Mouse (Mus musculus): ENCODE measurements around the gene Olfr31. TPM values are rescaled to one million over a fixed set of nuclear protein-coding genes. Genes with fewer than 3 reads are reported as not detected.

The Olfr31 gene
- not detected for polyA plus RNA-seq (2017; shearing (Covaris generic))

- no peak for ATAC-seq
Observed at GRCm38 (mm10) chr14:14322528-14322927, at the start of gene Olfr31. Olfr31 (plus strand) TSS chr14:14322828.

GRCm38 (mm10) chr14:14294426-14294825 is 28.2 kb upstream of the Olfr31 start:
- peak; percentile 99 for ATAC-seq

DNA sequence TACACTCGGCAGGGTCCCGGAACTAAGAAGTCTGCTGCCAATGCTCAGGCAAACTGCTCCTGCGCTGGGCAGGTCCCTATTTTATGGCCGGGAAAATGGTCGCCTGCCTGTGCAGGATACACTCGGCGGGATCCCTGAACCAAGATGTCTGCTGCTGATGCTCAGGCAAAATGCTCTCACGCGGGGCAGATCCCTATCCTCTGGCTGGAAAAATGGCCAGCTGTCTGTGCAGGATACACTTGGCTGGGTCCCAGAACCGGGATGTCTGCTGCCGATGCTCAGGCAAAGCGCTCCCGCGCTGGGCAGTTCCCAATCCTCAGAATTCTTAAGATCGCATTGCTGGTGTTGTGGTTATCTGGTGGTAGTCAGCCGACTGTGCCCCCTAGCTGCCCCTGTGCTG is 13.7 kb upstream of the Olfr31 start:
- no peak for ATAC-seq

DNA sequence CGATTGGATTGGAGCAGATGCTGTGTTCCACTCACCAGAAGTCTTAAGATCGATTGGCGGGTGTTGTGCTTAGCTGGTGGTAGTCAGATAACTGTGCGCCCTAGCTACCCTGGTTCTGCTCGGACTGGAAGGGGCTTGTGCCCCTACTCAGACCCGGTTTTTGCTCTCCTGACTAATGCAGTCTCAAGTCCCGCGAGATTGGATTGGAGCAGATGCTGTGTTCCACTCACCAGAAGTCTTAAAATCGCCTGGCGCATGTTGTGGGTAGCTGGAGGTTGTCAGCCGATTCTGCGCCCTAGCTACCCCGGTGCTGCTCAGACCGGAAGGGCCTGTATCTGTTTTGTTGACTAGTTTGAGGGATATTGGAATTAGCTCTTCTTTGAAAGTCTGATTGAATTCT is 13.2 kb upstream of the Olfr31 start:
- no peak for ATAC-seq

GRCm38 (mm10) chr14:14345113-14345871 is 22.7 kb downstream of the Olfr31 start:
- peak; percentile 79 for ATAC-seq

DNA sequence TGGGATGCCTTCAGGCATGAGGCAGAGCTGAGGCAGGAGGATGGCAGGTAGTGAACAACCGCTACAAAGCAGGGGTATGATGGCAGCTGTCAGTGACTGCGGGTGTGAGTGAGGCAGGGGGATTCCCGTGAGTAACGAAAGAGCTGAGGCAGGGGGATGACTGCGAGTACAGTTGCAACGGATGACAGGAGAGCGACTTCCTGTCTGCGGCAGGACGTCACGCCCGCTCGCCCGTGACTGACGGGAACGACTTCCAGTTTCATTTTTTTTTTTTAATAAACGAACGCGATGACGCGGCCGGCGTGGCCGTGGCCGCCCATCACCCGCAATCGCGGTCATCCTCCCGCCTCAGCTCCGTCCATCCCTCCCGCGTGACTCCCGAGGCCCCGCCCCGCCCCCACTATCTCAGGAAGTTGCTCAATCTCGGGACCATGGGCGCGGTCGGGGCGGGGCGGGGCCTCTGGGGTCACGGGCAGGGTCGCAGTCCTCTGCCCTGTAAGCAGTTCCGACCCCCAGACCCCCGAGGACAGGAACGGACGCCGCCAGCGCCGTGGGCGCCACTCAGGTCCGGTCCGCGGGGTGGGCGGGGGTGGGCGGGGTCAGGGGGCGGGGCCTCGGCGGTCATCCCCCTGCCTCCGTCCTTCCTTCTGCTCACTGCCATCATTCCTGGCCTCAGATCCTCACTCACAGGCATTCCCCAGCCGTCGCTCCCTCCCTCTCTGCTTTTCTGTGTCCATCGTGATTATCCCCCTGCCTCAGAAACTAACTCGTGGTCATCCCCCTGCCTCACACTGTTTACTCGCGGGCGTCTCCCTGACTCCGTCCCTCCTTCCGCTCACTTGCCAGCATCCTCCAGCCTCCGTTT is 23.6 kb downstream of the Olfr31 start, which contains the start of gene Il3ra:
TSS of gene Il3ra (plus strand) at position 328 of the 865 bp plus-strand sequence.
- peak; percentile 28 for ATAC-seq

- ATAC-seq: no peak
Observed at GRCm38 (mm10) chr14:14346813-14347100, 24.1 kb downstream of the Olfr31 start.

GRCm38 (mm10) chr14:14347151-14347835 is 24.7 kb downstream of the Olfr31 start:
- ATAC-seq: no peak

GRCm38 (mm10) chr14:14347836-14348621 is 25.4 kb downstream of the Olfr31 start:
- ATAC-seq: no peak

- no peak for ATAC-seq
Observed at GRCm38 (mm10) chr14:14348674-14349401, 26.2 kb downstream of the Olfr31 start.

- no peak for ATAC-seq
Observed at GRCm38 (mm10) chr14:14349485-14350262, 27.0 kb downstream of the Olfr31 start.

DNA sequence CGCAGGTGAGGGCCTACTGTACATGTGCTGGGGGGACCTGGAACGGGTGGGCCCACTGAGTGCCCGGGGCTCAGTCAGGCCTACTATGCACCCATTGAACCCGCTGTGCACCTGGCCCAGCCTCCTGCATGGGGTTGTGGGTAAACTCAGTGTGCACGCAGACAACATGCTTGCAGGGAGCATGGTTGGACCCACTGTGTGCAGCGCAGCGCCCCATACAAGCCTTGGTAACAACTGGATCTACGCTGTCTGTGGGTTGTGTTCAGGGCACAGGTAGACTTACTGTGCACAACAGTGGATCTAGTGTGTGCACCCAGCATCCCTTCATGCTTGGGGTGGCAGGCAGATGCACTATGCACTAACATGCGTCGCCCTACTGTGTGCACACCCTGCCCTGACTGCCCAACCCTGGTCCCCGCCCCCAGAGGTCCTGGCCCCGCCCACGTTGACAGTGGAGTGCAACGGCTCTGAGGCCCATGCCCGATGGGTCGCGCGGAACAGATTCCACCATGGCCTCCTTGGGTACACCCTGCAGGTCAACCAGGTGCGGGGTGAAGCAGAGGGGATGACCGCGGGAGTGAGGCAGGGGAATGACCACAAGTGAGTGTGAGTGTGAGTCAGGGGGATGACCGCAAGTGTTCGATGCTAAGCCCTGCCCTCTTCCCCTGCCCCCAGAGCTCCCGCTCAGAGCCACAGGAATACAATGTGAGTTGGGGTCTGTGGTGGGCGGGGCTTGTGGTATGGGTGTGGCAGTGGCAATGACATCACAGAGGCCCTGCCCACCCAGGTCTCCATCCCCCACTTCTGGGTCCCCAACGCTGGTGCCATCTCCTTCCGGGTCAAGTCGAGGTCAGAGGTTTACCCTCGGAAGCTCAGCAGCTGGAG is 27.9 kb downstream of the Olfr31 start:
- ATAC-seq: no peak

GRCm38 (mm10) chr14:14351148-14351455 is 28.5 kb downstream of the Olfr31 start:
- no peak for ATAC-seq

DNA sequence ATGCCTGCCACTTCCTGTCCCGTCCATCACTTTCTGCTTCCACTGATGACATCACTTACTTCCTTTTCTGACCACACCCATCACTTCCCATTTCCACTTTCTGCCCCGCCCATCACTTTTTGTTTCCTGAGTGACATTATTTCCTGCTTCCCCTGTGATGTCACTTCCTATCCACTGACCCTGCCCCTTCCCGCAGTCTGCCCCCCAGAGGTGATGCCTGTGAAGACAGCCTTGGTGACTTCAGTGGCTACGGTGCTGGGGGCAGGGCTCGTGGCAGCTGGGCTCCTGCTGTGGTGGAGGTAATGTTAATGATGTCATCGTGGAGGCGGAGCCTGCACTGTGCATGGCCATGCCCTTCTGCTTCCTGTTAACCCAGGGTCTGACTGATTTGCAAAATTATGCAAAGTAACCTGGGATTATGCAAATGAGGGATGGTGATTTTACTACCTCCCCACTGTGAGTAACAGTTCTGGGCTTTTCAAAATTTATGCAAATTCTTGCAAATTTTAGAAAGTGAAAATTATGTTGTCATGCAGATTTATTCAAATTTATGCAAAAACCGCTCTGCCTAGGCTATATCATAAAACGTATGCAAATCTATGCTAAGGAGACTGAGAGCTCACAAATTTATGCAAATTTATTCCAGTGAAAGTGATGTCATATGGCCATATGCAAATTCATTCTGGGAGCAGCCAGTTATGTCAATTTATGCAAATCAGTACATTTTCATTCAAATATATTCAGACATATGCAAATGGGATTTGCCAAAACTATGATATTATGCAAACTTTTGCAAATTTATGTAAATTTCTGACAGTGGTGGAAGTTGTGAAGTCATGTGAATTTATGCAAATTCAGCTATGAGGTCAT is 29.3 kb downstream of the Olfr31 start:
- no peak for ATAC-seq

- ATAC-seq: peak; percentile 6
Observed at GRCm38 (mm10) chr14:14352606-14353005, 30.0 kb downstream of the Olfr31 start.

GRCm38 (mm10) chr14:14353081-14353732 is 30.6 kb downstream of the Olfr31 start:
- ATAC-seq: peak; percentile 5

DNA sequence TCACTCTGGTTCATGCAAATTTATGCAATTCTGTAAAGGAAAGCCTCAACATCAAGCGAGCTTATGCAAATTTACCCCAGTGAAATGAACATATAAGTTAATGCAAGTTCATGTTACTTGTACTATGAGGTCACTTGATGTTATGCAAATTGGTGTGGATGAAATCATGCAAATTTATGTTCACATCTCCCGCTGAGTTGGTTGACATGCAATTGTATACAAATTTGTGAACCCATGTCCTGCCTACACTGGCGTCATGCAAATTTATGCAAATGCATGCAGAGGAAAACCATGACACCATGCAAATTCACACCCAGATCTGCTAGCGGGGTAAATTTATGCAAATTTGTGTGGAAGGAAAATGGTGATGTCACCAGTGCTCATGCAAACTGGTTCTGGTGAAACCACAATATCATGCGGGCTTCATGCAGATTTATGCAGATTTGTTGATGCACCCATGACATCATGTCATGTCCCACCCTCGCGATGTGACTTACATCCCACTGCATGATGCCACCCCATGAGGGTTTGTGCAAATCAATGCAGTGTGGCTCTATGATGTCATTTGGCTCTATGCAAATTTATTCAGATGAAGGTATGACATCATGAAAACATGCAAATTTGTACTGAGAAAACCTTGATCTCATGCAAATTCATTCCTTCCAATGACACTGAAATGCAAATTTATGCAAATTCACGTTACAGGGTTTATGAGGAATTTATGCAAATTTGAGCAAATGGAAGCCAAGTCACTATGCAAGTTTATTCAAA is 31.3 kb downstream of the Olfr31 start:
- ATAC-seq: peak; percentile 0
